Mouse (Mus musculus): ENCODE measurements around the gene Gm4858. TPM values are rescaled to one million over a fixed set of nuclear protein-coding genes. Genes with fewer than 3 reads are reported as not detected.
"Not testable (repeated sequence)": the region's sequence is repeated elsewhere in the genome, so short reads cannot be mapped to it uniquely, and the experiment has no call there.

Gene Gm4858
- total RNA-seq, 1 experiment: 0.58 TPM

DNA sequence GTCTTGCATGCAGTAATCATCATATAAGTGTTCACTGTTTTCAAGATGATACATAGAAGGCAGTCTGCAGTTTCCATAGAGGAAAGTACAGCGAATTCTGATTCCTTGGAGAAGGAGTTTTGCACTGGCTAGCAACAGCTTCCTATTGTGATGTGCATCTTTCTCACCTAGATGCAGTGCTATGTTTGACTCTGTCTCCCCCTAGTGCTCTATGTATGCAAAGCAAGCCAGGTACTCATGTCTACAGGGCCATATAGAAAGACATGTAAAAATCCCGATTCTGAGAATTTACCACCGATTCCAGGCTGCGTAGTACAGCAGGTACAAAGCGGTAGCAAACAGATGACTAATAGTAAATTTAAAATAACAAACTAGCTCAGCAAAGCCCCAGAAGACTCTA lies 37.2 kb upstream of the Gm4858 start:
- no peaks in the 10 kb centered on the region for H3K4me1 ChIP-seq (ENCODE audit: control insufficient read depth in 2 of 2, insufficient read depth in 2 of 2, low read length in 2 of 2, poor library complexity in 1 of 2)
- no peaks in the 10 kb centered on the region for H3K9me3 ChIP-seq (ENCODE audit: control insufficient read depth, insufficient read depth, low read depth, low read length)
- in situ Hi-C loops (cut with MboI; ENCODE audit: low sequenced_read_pairs in 2 of 2, unreplicated experiment in 2 of 2): loop anchor here in 1 of 2 experiments (25.0 kb wide), 1 partner anchor 119 kb away; no protein-coding TSS in a partner anchor
- no peak overlapping the region for H3K9ac ChIP-seq (ENCODE audit: insufficient read depth, low read depth, low read length, poor library complexity, severe bottlenecking)
- H3K36me3 ChIP-seq (ENCODE audit: control insufficient read depth, insufficient read depth, low read length, poor library complexity, severe bottlenecking): no peaks in the 10 kb centered on the region
- H3K27ac ChIP-seq (ENCODE audit: insufficient read depth, low read depth, low read length, poor library complexity, severe bottlenecking): no peak overlapping the region
- peak; percentile 75 for TF ChIP-seq ZC3H11A (IDR thresholded peaks at IDR 0.05; ENCODE audit: borderline replicate concordance, low read depth, low read length)
- TF ChIP-seq HCFC1 (IDR thresholded peaks at IDR 0.05; ENCODE audit: borderline replicate concordance, insufficient read depth, low read length): no peak
- H3K4me3 ChIP-seq (ENCODE audit: insufficient read depth in 1 of 2, low read depth in 1 of 2, low read length in 2 of 2, poor library complexity in 1 of 2, severe bottlenecking in 1 of 2): no peak overlapping the region
- no peak for DNase-seq (ENCODE audit: low read depth, low spot score)

DNA sequence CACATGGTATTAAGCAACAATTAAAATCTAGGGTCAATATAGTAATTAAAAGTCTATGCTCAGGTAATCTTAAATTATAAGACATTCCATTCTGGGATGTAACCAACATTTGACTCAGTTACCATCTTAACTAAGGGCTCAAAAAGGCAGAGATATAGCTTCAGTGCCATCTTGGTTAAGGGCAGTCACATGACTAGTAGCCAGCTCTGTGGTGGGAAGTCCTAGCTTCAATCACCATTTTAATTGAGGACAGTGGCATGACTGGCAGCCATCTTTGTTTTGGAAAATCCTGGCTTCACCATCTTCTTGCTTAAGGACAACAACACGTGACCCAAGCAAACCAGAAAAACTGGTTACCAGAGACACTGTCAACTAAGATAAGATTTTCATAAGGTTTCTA lies 18.4 kb upstream of the Gm4858 start:
- in situ Hi-C loops (cut with MboI; ENCODE audit: low sequenced_read_pairs in 2 of 2, unreplicated experiment in 2 of 2): no loop called here
- TF ChIP-seq HCFC1 (IDR thresholded peaks at IDR 0.05; ENCODE audit: borderline replicate concordance, insufficient read depth, low read length): peak; percentile 65; the same call in 1 of the 2 replicates
- no peak for TF ChIP-seq CHD2 (IDR thresholded peaks at IDR 0.05; ENCODE audit: low read depth, low read length)
- Histone ChIP-seq H3K36me3 (ENCODE audit: control insufficient read depth, insufficient read depth, low read length, poor library complexity, severe bottlenecking) (no peaks in the 10 kb centered on the region), H3K27ac (ENCODE audit: insufficient read depth, low read depth, low read length, poor library complexity, severe bottlenecking) (no peak overlapping the region), H3K4me3 (ENCODE audit: insufficient read depth in 1 of 2, low read depth in 1 of 2, low read length in 2 of 2, poor library complexity in 1 of 2, severe bottlenecking in 1 of 2) (no peak overlapping the region), H3K4me1 (ENCODE audit: control insufficient read depth in 2 of 2, insufficient read depth in 2 of 2, low read length in 2 of 2, poor library complexity in 1 of 2) (no peaks in the 10 kb centered on the region), H3K9ac (ENCODE audit: insufficient read depth, low read depth, low read length, poor library complexity, severe bottlenecking) (no peak overlapping the region), H3K9me3 (ENCODE audit: control insufficient read depth, insufficient read depth, low read depth, low read length) (no peaks in the 10 kb centered on the region)
- no peak for DNase-seq (ENCODE audit: low read depth, low spot score)

DNA sequence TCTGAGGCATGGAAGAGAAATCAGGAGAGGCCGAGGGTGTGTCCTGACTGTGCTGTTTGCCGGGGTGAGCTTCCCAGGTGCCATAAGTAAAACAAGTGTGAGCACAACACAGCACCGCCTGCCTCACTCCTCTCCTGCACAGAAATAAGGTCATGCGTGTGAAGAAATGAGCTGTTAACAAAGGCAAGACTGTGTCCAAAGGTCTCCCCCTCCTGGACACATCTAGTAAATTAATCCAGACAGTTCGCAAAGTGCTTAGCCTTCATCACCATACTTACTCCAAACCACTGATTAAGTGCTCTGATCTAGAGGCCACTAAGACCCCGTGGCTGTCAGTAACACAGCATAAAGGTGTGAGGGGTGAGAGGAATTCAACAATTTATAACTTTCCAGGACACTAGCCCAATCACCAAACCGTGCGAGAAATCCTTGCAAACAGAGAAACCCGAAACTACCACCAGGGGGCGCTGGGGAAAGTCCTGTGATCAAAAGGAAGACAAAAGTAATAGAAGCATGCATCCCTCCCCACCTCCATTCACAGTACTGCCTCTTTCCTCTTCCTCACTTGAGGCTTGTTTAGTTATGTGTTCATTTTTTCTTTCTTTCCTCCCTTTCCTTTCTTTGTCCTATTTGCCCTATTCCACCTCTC lies 15.7 kb upstream of the Gm4858 start:
- H3K4me3 ChIP-seq (ENCODE audit: insufficient read depth in 1 of 2, low read depth in 1 of 2, low read length in 2 of 2, poor library complexity in 1 of 2, severe bottlenecking in 1 of 2): peak overlapping the region in 1 of 2 experiments; percentile 47; a peak in 2 of 4 replicates
- in situ Hi-C loops (cut with MboI; ENCODE audit: low sequenced_read_pairs in 2 of 2, unreplicated experiment in 2 of 2): no loop called here
- no peaks in the 10 kb centered on the region for H3K9me3 ChIP-seq (ENCODE audit: control insufficient read depth, insufficient read depth, low read depth, low read length)
- no peak overlapping the region for H3K27ac ChIP-seq (ENCODE audit: insufficient read depth, low read depth, low read length, poor library complexity, severe bottlenecking)
- H3K4me1 ChIP-seq (ENCODE audit: control insufficient read depth in 2 of 2, insufficient read depth in 2 of 2, low read length in 2 of 2, poor library complexity in 1 of 2): no peaks in the 10 kb centered on the region
- H3K36me3 ChIP-seq (ENCODE audit: control insufficient read depth, insufficient read depth, low read length, poor library complexity, severe bottlenecking): no peaks in the 10 kb centered on the region
- no peak overlapping the region for H3K9ac ChIP-seq (ENCODE audit: insufficient read depth, low read depth, low read length, poor library complexity, severe bottlenecking)
- peak; percentile 66 for DNase-seq (ENCODE audit: low read depth, low spot score)
- no peak for TF ChIP-seq ZNF384 (IDR thresholded peaks at IDR 0.05; ENCODE audit: low read depth, low read length)
- no peak for TF ChIP-seq HCFC1 (IDR thresholded peaks at IDR 0.05; ENCODE audit: borderline replicate concordance, insufficient read depth, low read length)

DNA sequence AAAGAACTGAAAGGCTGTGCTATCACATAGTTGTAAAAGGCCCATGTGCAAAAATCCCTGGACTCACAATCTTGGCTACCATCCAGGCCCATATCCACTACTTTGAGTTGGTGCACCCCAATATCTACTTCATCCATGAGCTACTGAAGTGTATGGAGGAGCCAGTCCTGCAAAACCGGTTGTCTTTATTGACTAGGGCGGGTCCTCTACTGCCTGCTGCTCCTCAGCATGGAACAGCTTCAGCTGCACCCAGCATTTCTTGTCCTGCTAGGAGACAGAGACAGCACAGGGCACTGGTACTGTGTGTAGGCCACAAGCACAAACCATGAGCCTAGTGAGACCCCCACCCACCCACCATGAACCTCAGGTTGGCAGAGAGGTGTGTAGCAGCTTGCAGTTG lies 18.0 kb downstream of the Gm4858 start:
- no peaks in the 10 kb centered on the region for H3K9me3 ChIP-seq (ENCODE audit: control insufficient read depth, insufficient read depth, low read depth, low read length)
- H3K9ac ChIP-seq (ENCODE audit: insufficient read depth, low read depth, low read length, poor library complexity, severe bottlenecking): no peak overlapping the region
- no peak for DNase-seq (ENCODE audit: low read depth, low spot score)
- H3K36me3 ChIP-seq (ENCODE audit: control insufficient read depth, insufficient read depth, low read length, poor library complexity, severe bottlenecking): no peaks in the 10 kb centered on the region
- H3K4me3 ChIP-seq (ENCODE audit: insufficient read depth in 1 of 2, low read depth in 1 of 2, low read length in 2 of 2, poor library complexity in 1 of 2, severe bottlenecking in 1 of 2): no peak overlapping the region
- no peak overlapping the region for H3K27ac ChIP-seq (ENCODE audit: insufficient read depth, low read depth, low read length, poor library complexity, severe bottlenecking)
- in situ Hi-C loops (cut with MboI; ENCODE audit: low sequenced_read_pairs in 2 of 2, unreplicated experiment in 2 of 2): no loop called here
- H3K4me1 ChIP-seq (ENCODE audit: control insufficient read depth in 2 of 2, insufficient read depth in 2 of 2, low read length in 2 of 2, poor library complexity in 1 of 2): no peaks in the 10 kb centered on the region
- no peak for TF ChIP-seq CHD2 (IDR thresholded peaks at IDR 0.05; ENCODE audit: low read depth, low read length)
- TF ChIP-seq ZC3H11A (IDR thresholded peaks at IDR 0.05; ENCODE audit: borderline replicate concordance, low read depth, low read length): no peak
- no peak for TF ChIP-seq HCFC1 (IDR thresholded peaks at IDR 0.05; ENCODE audit: borderline replicate concordance, insufficient read depth, low read length)
- TF ChIP-seq MAFK (IDR thresholded peaks at IDR 0.05; ENCODE audit: insufficient read depth, low read depth, low read length): no peak
- TF ChIP-seq ZNF384 (IDR thresholded peaks at IDR 0.05; ENCODE audit: low read depth, low read length): no peak

DNA sequence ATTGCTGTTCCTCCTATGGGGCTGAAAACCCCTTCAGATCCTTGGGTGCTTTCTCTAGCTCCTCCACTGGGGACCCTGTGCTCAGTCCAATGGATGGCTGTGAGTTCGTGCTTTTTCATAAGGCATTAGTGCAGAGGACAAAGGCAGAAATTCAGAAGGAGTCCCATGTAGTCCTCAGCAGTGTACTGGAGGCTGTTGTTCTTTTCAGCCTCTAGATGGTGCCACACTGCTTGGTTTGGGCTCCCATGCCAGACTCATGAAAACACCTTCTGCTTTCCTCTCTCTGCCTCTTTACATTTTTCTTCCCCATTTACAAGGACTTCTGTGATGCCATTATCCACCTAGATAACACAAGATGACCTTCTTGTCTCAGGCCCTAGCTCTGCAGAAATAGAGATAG lies 25.0 kb downstream of the Gm4858 start:
- H3K36me3 ChIP-seq (ENCODE audit: control insufficient read depth, insufficient read depth, low read length, poor library complexity, severe bottlenecking); H3K9ac ChIP-seq (ENCODE audit: insufficient read depth, low read depth, low read length, poor library complexity, severe bottlenecking); H3K4me1 ChIP-seq (ENCODE audit: control insufficient read depth in 2 of 2, insufficient read depth in 2 of 2, low read length in 2 of 2, poor library complexity in 1 of 2); DNase-seq (ENCODE audit: low read depth, low spot score); H3K27ac ChIP-seq (ENCODE audit: insufficient read depth, low read depth, low read length, poor library complexity, severe bottlenecking); in situ Hi-C loops (cut with MboI; ENCODE audit: low sequenced_read_pairs in 2 of 2, unreplicated experiment in 2 of 2); H3K9me3 ChIP-seq (ENCODE audit: control insufficient read depth, insufficient read depth, low read depth, low read length); H3K4me3 ChIP-seq (ENCODE audit: insufficient read depth in 1 of 2, low read depth in 1 of 2, low read length in 2 of 2, poor library complexity in 1 of 2, severe bottlenecking in 1 of 2): not testable (repeated sequence)

Measured in ES-E14 (cell line).